Mouse (Mus musculus): ENCODE data around the gene Prmt3.

Gene Prmt3

DNA sequence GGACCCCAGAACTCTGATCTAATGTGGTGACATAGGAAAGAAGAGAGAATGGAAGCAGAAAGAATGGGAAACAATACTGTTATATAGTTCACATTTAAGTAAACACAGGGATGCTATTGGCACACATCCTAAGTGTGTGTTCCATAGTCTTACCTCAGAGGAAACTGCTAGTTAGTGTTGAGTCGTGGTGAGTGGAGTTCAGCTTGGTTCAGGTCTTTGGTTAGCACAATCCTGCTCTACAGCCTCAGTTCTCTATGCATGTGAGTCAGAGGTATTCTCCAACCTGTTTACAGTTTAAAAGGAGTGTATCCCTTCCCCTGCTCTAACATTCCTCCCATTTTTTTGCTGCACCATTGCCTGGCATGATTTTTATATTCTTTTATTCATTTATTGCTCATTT, 19.0 kb downstream of the Prmt3 start:
- no peak for DNase-seq (ENCODE audit: low spot score)

DNA sequence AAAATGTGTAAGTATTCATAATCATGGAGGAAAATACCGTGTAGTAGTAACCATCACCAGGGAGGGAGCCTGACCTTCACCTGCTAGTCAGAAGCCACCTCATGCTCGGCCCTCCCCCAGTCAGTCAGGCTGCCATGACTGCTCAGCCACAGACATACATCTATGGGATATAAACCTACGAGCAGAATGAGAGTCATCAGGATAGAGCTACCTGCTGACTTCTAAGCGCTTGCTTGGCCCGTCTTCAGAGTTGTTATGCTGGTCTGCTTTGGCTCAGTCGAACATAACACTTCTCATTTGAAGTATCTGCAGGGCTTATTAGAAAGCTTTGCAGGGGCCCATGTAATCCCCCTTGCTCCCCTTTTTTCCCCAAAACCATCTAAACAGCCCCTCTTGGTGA, 25.4 kb downstream of the Prmt3 start:
- DNase-seq (ENCODE audit: low spot score) = no peak

DNA sequence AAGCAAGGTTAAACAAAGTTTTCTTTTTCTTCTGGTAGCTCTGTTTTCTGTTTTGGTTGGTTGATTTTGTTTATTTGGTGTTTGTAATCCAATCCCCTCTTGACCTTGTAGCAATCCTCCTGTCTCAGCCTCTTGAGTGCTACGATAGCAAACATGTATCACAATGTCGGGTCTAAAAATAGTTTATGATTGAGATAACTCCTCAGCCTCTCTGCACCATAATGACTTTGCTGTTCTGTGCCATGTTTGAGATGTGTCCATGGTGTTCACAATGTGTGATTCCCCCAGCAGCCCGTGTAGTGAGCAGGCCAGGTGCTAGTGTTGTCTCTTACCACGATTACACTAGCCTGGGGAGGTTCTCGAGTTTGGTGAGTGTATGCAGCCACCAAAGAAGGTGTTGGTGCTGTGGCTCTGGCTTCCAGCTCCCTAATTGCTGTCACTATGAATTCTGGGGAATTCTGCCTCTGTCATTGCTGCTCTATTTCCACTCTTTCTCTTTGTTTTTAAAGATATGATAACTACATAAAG, 26.6 kb downstream of the Prmt3 start:
- no peak for DNase-seq (ENCODE audit: low spot score)

DNA sequence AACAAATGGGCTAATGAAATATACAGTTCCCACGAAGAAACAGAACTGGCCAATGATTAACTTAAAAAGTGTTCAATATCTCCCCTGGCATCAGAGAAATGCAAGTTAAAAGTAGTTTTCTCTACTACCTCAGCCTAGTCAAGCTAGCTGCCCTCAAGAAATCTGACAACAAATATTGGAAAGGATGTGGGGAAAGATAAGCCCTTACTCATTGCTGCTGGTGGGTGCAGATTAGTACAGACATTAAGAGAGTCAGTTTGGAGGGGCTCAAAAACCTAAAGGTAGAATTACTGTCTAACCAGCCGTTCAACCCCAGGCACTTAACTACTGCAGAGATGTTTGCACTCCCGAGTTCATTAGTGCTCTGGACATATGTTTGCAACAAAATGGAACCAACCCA, 27.5 kb downstream of the Prmt3 start:
- no peak for DNase-seq (ENCODE audit: low spot score)

DNA sequence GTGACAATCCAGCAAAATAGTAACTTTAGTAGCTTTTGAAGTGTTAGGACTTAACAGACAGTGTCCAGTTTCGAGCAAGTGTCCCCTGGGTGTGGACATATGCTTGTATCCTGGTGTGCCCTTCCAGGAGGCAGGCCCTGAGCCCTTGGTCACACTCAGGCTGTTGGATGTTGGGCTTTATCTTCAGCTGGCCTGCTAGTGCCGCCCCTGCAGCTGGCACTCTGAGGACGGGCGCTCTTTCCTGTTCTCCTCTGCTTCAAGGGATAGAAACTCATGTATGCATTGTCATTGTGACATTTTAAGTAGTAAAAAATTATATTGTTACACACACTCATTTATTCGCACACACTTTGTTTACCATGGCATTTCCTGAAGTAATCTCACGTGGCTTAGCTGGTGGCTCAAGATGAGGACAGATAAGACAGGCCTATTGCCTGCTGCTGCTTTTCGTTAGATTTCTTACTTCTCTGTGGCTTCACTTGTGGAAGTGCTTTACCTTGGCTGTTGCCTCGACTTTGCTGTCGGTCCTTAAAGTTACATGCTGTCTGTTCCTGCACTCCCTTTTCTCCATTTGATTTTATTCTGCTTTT, 29.0 kb downstream of the Prmt3 start:
- DNase-seq (ENCODE audit: low spot score) = no peak

DNA sequence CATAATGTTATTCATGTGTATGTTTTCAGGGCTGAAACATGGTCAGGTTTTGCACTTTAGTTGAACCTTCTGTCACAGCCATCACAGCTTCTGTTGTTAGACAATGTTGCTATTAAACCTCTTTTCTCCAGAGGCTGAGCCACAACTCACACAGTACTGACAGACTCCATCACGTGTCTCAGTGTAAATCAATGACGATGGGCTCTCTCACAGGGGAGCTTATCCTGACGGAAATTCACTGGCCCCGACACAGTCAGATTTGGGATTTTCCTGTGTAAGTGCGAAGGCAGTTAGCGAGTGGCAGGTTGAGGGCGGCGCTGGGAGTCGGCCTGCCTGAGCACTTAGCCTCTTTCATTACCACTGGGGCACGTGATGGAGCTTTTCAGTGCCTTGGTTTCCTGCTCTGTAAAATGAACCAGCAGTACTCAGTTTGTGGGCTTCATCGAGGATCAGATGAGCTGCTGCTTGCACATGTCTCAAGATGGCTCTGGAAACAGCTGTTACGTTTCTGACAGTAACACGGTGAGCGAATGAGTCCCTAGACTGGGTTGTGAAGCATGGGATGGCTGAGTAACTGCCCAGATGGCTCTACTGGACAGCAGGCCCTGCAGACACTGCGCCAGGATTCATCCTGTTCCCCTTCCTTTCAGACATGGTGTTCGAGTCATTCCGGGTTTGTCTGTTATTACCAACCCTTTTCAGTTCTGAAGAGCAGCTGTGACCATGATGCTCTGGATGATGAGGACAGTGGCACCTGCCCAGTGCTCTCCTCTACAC, 29.9 kb downstream of the Prmt3 start:
- DNase-seq (ENCODE audit: low spot score) = no peak

DNA sequence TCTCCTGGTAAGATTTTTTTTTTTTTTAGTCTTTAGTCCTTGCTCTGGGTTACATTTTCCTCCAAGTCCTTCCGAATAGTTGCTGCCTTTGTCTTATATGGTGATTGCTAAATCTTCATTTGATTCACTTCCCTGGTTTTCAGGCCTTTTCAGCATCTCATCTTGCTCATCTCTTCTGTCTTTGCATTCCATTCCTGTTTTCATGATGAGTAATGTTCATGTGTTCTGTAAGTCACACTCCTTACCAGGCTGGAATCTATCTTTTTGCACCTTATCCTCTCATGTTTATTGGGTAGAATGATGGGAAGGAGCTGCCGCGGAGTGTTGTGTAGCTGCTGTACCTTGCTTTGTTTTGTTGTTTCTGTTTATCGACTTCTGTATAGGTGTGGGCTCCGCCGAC, 31.0 kb downstream of the Prmt3 start:
- no peak for DNase-seq (ENCODE audit: low spot score)

DNA sequence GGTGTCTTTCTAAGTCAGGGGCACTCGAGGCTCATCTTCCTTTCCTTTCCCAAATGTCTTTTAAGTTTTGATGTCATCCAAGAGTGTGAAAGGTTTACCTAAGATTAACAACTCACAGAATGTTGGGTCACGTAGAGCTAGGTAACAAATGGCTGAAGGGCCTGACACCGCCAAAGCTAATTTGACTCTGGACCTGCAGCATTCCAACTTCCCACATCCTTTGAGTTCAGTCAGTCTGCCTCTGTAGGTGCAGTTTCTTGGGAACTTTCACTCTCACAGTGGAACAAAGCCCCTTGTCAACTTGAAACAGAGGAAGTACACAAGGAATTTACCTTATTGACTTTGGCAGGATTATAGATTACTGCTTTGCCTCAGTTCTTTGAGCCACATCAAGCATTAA, 31.4 kb downstream of the Prmt3 start:
- DNase-seq (ENCODE audit: low spot score) = no peak

DNA sequence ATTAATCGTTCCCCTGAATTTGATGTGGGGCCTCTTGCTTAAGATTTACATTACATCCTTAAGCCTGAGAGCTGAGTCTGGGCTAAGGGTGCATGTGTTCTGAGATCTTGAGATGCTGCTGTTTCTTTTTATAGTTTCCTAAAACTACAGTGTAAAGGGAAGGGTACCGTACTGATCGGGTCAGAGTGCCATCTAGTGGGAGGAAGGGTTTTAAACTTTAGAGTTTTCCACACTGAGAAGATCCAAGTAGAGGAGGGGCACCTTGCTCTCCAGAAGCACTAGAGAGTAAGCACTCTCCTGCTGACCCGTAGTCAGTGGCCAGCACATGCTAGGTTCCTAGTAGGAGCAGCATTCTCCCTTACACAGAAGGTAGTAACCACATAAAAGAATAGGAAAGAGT, 33.2 kb downstream of the Prmt3 start:
- DNase-seq (ENCODE audit: low spot score) = peak; percentile 6

DNA sequence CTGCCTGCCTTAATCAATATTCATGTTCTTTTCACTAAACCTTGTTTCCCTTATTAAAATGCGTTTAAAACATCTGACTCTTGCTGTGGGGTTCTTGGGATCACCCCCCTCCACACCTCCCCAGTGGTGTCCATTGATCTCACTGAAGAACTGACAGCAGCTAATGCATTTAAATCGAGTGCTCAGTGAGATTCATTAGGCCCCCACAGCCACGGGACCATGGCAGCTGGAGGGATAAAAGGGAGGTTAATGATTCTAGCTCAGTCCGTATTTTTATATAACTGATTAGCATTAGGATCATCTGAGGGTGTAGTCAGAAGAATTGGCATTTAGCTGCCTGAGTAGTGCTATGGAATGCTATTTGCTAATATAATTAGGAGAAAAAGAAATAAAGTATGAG, 41.2 kb downstream of the Prmt3 start:
- no peak for DNase-seq (ENCODE audit: low spot score)

DNA sequence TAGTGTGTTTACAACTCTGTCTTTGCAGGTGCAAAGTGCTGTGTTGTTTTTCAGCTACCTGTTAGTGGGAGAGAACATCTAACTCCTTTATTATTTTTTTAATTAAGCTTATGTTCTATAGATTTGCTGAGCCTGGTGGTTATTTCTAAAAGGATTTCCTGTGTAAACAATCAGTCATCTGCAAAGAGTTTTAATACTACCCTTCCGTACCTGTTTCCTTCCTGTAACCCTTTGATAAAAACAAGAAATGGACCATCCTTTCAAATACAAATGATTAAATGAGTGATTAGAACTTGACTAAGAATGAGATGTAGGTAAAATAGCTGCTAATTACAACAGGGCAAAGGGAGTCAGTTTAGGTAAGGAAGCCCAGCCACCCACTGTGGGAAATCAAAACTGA, 43.2 kb downstream of the Prmt3 start:
- DNase-seq (ENCODE audit: low spot score) = no peak

DNA sequence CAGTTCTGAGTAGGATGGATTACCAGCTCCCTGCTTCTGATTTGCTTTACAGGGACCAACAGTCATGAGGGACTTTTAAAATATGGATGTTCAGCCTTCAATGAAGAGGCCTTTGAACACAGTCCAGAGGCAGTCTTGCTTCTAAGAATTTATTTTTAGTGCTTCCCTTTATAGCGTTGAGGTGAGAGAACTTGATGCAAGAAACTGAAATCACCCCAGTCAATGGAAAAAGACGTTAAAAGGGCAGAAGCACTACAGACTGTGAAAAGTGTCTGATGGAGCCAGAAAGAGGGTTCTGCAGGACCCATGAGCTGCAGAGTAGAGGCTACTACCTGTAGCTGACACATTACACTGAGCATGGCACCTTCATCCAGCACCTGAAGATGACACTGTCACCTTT, 43.9 kb downstream of the Prmt3 start:
- no peak for DNase-seq (ENCODE audit: low spot score)

DNA sequence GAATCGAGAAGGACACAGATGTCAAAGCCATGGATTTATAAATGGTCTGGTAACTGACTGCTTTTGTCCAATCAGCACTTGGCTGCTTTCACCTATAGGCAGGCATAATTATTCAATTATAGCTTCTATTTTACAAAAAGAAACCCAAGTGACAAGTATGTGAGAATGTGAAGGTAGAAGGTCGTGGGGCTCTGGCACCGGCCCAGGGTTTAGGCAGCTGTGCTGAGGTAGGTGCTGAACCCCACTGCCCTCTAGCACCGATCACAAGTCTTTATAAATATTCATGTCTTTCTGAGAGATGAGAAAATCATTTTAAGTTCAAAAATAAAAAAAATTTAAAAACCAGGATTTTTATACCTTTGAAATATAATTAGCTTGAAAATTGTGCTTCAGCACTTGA, 45.4 kb downstream of the Prmt3 start:
- DNase-seq (ENCODE audit: low spot score) = no peak

DNA sequence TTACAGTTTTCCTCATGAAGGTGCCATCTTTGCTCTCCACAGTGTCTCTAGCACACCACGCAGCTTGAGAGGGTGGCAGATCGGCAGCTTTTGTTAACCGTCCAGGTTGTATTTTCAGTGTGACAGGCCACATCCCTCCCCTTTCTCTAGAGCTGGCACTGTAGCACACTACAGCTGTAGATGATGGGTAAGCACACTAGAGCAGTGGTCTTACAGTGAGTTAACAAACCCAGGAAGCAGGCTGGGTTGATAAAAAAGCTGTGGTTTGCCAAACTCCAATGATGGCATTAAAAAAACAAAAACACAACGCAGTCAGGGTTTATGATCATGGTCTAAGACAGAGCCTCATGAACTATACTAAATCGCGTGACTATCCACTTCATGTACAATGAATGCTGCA, 45.9 kb downstream of the Prmt3 start:
- no peak for DNase-seq (ENCODE audit: low spot score)

DNA sequence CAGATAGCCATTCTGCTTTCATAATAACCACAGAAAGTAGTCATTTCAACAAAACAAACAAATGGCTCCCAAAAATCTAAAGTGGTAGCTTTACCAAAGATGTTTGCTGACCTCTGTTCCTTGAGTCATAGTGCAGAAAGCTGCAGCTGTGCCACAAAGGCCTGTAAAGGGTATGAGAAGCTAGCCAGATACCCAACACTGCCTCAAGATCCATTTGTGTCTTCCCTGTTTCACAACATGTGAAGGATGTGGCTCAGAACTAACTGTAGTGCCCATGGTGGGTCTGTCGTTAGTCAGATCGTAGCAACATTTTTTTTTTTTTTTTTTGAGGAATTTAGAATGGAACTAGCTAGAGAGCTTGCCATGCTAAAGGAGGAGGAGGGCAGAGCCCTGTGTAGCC, 46.4 kb downstream of the Prmt3 start:
- no peak for DNase-seq (ENCODE audit: low spot score)

DNA sequence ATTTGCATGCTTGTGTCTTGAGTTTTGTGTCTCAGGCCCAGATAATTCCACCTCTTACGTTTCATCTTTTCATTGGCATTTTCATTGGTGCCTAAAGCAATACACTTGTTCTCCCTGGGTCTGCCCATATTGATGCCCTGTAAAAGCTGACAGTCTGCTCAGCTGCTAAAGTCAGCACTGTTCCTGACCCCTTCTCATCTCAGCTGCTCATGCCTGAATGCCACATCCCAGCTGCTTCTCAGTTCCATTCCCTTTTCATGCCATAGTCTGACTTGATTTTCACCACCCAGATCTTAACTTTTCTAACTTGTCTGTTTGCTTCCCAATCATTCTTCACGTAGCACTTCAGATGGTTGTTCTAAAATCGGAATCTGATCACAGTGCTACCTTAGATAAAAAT, 47.3 kb downstream of the Prmt3 start:
- no peak for DNase-seq (ENCODE audit: low spot score)

DNA sequence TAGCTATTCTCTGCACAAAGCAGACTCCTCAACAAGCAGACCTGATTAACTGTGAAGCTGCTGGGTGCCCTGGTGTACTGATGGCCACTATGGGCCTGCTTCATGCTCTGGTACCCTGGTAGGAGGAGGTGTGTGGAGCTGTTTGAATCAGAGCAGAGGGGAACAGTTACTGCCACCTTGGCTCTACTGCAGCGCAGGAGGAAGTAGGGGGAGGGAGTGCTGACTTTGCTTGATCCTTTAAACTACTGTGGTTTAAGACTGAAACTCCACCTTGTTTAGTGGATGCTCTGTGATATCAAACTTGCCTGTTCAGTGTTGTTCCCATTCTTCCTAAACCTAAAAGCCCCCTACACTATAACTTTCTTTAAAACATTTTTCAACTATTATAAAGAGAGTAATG, 49.8 kb downstream of the Prmt3 start:
- DNase-seq (ENCODE audit: low spot score) = no peak

DNA sequence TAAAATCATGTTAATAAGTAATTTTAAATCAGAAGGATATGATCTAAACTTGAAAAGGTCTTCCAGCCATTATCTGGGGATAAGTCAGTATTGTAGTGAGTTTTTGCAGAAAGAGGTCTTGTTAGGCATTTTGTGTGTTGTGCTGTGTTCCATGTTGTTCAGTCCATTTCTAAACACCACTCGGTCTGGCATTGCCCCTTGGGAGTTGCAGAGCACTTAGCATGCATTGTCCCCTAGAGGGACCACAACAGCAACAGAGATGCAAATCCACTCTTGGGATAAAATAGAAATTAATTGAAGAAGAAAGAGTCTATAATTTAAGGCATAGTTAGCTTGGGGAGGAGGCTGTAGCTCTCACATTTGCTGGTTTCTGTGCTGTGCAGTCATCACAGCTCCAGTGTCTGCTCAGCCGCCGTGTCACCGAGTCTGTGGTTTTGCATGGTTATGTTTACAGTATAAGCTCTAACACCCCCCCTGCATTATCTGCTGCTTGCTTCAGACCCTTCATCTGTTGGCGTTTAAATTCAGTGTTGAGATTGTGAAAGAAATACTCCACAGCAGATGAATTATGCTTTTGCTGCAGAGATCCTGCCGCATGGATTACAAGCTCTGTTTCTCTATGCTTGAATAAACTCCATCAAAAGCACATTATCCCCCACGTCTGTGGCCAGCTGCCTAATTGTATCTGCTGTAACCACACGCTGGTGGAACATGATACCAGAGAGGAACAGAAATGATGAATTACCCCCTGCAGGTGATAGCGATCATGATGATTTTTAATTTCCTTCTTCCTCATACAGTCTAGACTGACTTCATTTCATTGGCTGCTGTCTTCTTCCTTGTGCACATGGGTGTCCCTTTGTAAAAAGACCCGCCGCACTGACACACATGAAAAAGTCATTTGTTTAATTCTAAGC, 64.5 kb downstream of the Prmt3 start:
- peak; percentile 38 for DNase-seq (ENCODE audit: low spot score)

DNA sequence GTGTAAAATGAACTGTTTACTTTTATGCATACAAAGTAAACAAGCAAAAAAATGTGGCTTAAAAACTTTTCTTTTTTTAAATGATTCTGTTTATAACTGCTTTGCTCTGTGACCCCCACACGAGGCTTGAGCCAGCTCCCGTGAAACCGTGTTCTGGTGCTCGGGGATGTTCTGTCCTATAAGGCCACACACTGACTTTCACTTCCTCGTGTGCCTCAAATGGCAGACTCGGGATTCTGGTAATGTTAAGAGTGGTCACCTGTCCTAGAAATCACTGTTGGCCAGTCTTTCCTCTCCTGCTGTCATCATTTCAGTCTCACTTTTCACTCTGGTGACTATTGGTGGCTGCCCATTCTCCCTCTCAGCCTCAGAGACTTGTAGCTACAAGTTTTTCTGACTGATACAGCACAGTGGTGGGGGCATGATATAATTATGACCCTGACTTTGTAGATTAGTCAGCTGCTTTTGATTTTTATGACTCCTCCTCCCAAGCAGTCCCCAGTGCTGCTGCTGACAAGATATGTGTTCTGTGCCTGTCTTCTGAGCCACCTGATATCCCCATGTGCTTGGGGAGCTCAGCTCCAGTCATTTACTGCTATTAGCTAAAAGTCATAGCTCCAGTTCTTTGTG, 65.3 kb downstream of the Prmt3 start:
- no peak for DNase-seq (ENCODE audit: low spot score)

DNA sequence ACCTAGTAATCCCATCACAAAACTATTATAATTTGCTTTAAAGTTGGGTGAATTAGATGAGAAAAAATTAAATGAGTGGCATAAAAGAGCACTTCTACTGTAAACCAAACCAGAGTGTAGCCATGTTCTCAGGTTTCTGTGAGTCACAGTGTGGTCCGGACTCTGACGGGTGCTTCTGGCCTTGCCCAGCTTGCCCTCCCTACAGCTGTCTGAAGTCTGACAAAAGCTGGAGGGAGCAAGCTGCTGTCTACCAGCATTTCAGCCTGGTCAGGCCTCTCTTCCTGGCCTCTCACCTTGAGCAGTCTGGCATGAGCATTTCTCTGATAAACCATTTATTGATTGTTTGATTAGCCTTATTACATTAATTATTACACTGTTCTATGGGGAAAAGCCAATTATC, 69.8 kb downstream of the Prmt3 start:
- no peak for DNase-seq (ENCODE audit: low spot score)

DNA sequence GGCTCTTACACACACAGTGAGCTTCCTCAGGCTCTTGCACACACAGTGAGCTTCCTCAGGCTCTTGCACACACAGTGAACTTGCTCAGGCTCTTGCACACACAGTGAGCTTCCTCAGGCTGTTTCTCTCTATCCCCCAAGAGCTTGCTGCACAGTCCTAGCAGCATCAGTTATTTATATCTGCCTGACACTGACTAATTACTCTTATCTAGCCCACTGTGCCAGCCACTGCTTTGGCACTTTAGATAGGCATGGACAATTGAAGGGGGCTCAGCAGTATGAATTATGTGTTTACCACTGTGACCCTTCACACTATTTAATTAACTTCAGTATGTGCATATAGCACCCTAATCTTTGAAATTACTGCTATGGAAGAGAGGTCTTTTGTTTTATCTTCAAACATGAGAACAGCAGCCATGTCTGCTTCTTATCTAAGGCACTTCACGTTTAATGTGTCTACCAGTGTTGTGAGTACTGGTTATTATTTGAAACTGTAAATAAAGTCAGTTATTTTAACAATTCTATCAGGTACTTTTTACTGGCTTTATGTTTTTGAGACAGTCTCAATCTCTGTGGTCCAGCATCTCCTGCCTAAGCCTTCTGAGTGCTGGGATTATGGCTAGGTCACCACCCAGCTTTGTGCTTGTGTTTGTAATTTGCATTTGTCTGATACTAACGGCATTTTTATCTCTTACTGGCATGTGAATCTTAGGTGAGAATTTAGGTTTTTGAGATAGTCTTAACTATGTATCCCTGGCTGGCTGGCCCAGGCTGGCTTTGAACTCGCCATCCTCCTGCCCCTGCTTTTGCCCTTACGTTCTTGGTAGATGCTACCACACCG, 75.4 kb downstream of the Prmt3 start:
- DNase-seq (ENCODE audit: low spot score) = no peak
